In genomic region chr2:35841841-35842420, GRCm38 (mm10) we compare ENCODE assay signal across 10 mouse cellular contexts.
DNase-seq lines count a peak whose midpoint lies in the region; ATAC-seq and TF ChIP-seq lines count a peak whose summit lies in the region.
"Had no signal": no experiment of that assay in that cellular context is flagged by ENCODE, and none has a peak within 500 bp of the region (broad histone marks: within the 10 kb centered on the region; RNA-seq: fewer than 3 reads in every experiment).

No protein-coding gene starts in this region.

- no peaks in the 10 kb centered on the region for H3K27me3 ChIP-seq in kidney, postnatal 0 days (ENCODE audit: insufficient read depth, low read length)
- H3K27me3 ChIP-seq in ES-Bruce4 (ENCODE audit: control insufficient read depth, insufficient read depth, low read length, poor library complexity, severe bottlenecking): no peaks in the 10 kb centered on the region
- peaks cover 6% of the 10 kb centered on the region; the same call in 1 of the 2 replicates for H3K27me3 ChIP-seq in limb, embryonic 10.5 days (ENCODE audit: low read depth, poor library complexity, severe bottlenecking)
- H3K27me3 ChIP-seq in neural tube, embryonic 15.5 days (replicated peaks): no peaks in the 10 kb centered on the region
- H3K27me3 ChIP-seq: forebrain, embryonic 13.5 days had no signal

- H3K4me3 ChIP-seq in kidney, postnatal 0 days (replicated peaks; ENCODE audit: low read depth, low read length): no peak overlapping the region
- H3K4me3 ChIP-seq in ES-Bruce4 (ENCODE audit: low read depth, low read length): no peak overlapping the region
- H3K4me3 ChIP-seq in limb, embryonic 10.5 days: no peak overlapping the region
- no peak overlapping the region for H3K4me3 ChIP-seq in neural tube, embryonic 15.5 days (replicated peaks)
- H3K4me3 ChIP-seq: forebrain, embryonic 13.5 days; left cerebral cortex, adult 2 months had no signal

- H3K9ac ChIP-seq in kidney, postnatal 0 days (ENCODE audit: low read depth, low read length): no peak overlapping the region
- H3K9ac ChIP-seq in ES-Bruce4 (ENCODE audit: low read depth, poor library complexity, severe bottlenecking): no peak overlapping the region
- no peak overlapping the region for H3K9ac ChIP-seq in neural tube, embryonic 15.5 days (replicated peaks)
- H3K9ac ChIP-seq: forebrain, embryonic 13.5 days had no signal

- 0 out of 2 replicates have a peak, but pooled peaks cover 8% of the 10 kb centered on the region for H3K4me1 ChIP-seq in kidney, postnatal 0 days (replicated peaks; ENCODE audit: insufficient read depth, low read length)
- H3K4me1 ChIP-seq in ES-Bruce4 (ENCODE audit: control insufficient read depth, insufficient read depth, low read length): peaks cover 2% of the 10 kb centered on the region
- H3K4me1 ChIP-seq in limb, embryonic 10.5 days: peaks cover 63% of the 10 kb centered on the region
- peaks cover 26% of the 10 kb centered on the region for H3K4me1 ChIP-seq in neural tube, embryonic 15.5 days

- no peak for TF ChIP-seq POLR2A in ES-Bruce4 (IDR thresholded peaks at IDR 0.05; ENCODE audit: insufficient read depth, low read length)

- H3K9me3 ChIP-seq in kidney, postnatal 0 days (replicated peaks; ENCODE audit: low read length): no peaks in the 10 kb centered on the region
- 0 out of 2 replicates have a peak, but pooled peaks cover 2% of the 10 kb centered on the region for H3K9me3 ChIP-seq in ES-Bruce4 (replicated peaks; ENCODE audit: control insufficient read depth, insufficient read depth, low read length, poor library complexity, severe bottlenecking)
- H3K9me3 ChIP-seq in limb, embryonic 10.5 days (replicated peaks): no peaks in the 10 kb centered on the region
- H3K9me3 ChIP-seq in neural tube, embryonic 15.5 days (replicated peaks): no peaks in the 10 kb centered on the region

- 70% methylated on average over 4 of the region's 4 CpGs for WGBS in kidney, postnatal 0 days
- 61% methylated on average over 4 of the region's 4 CpGs for WGBS in limb, embryonic 10.5 days
- WGBS in neural tube, embryonic 15.5 days: 62% methylated on average over 4 of the region's 4 CpGs

- no peak for TF ChIP-seq EP300 in ES-Bruce4 (IDR thresholded peaks at IDR 0.05; ENCODE audit: insufficient read depth, low read depth, low read length)

- DNase-seq in kidney, postnatal 0 days (ENCODE audit: low spot score): no peak
- no peak for DNase-seq in kidney, adult 11 months
- DNase-seq in 3T3-L1 (ENCODE audit: low read depth, low spot score): peak; percentile 8
- DNase-seq in limb, embryonic 10.5 days (ENCODE audit: low spot score): no peak
- DNase-seq in spleen, adult 18-20 months: no peak
- DNase-seq: gastrocnemius, postnatal 36 days had no signal

- no peak for ATAC-seq in kidney, postnatal 0 days (replicated peaks; ENCODE audit: low FRiP score, low read depth)
- ATAC-seq in neural tube, embryonic 15.5 days (ENCODE audit: low FRiP score): no peak

- H3K27ac ChIP-seq in kidney, postnatal 0 days: no peak overlapping the region
- no peak overlapping the region for H3K27ac ChIP-seq in ES-Bruce4 (ENCODE audit: insufficient read depth, low read length)
- peak overlapping the region; percentile 51 for H3K27ac ChIP-seq in limb, embryonic 10.5 days
- H3K27ac ChIP-seq in neural tube, embryonic 15.5 days (replicated peaks): no peak overlapping the region
- H3K27ac ChIP-seq: left cerebral cortex, adult 2 months had no signal

- no peaks in the 10 kb centered on the region for H3K36me3 ChIP-seq in kidney, postnatal 0 days (ENCODE audit: insufficient read depth, low read length)
- H3K36me3 ChIP-seq in ES-Bruce4 (ENCODE audit: control insufficient read depth, insufficient read depth, low read length, poor library complexity, severe bottlenecking): no peaks in the 10 kb centered on the region
- no peaks in the 10 kb centered on the region for H3K36me3 ChIP-seq in limb, embryonic 10.5 days
- no peaks in the 10 kb centered on the region for H3K36me3 ChIP-seq in neural tube, embryonic 15.5 days

- no peak overlapping the region for H3K4me2 ChIP-seq in kidney, postnatal 0 days (ENCODE audit: low read length)
- no peak overlapping the region for H3K4me2 ChIP-seq in neural tube, embryonic 15.5 days
- H3K4me2 ChIP-seq: forebrain, embryonic 13.5 days had no signal

- TF ChIP-seq CTCF in kidney, postnatal 0 days (IDR thresholded peaks at IDR 0.05; ENCODE audit: low read depth): peak; percentile 19; the same call in 1 of the 2 replicates
- peak; percentile 50 for TF ChIP-seq CTCF in ES-Bruce4 (IDR thresholded peaks at IDR 0.05; ENCODE audit: low read depth, low read length)
